Mouse (Mus musculus) adrenal gland (tissue): ENCODE results near the gene Plcd3.

Experiments used
- intact Hi-C: fragments of 180-260 bp; cut with DNase I; formaldehyde crosslinking; loops from one replicate; pipeline ENCODE4 v1.15.1; 2025

The Plcd3 gene

DNA sequence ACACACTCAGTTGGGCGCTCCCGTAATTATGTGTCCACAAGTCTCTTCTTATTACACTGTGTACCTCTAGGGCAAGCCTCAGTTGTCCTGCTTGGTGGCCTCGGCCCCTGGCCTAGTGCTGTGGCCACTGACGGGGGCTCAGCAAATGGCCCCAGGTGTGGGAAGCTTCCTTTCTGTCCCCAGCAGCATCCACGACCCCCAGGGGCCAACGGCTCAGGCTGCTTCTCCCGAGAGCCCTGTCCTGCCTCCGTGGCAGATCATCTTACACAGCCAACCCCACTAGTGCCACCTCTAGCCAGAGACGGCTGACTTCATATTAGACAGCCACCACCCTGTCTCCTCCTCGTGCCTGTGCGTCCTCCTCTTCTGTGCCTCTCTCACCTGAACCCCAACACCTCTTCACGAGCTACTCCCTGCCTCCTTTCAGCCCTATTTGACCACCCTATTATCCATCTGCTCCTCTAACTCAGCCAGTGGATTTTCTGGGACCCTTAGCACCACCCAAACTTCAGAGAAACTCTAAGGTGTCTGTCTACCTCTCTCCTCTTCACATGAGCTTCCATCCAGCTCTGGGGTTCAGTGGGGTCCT, 2.0 kb downstream of the Plcd3 start:
- intact Hi-C loops: no loop called here

DNA sequence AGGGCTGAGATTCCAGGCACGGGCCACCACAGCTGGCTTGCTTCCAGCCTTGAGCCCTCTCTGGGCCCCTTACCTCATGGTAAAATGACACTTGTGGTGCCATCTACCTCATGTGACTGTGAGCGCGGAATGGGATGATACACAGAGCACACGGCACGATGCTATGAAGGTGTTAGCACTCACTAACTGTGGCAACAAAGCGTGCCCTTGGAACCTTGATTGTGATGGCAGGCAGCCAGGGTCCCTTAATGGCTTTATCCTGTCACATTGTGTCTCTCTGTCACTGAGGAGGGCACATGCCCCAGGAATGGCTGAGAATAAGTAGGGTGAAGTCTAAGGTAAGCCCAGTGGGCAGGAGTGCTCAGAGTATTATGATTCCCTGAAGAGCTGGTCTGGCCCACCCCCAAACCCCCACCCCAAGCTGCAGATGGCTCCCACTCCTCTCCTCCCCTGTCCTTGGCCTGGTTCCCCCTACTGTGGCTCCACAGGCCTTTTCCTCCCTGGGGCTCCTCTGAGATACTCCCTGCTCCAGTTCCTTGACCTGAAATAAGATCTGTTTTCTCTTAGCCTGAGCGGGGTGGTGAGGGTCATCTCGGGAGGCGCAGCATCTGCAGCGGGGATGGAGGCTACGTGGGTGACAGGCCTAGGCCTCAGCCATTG, 2.8 kb downstream of the Plcd3 start:
- intact Hi-C loops: no loop called here

DNA sequence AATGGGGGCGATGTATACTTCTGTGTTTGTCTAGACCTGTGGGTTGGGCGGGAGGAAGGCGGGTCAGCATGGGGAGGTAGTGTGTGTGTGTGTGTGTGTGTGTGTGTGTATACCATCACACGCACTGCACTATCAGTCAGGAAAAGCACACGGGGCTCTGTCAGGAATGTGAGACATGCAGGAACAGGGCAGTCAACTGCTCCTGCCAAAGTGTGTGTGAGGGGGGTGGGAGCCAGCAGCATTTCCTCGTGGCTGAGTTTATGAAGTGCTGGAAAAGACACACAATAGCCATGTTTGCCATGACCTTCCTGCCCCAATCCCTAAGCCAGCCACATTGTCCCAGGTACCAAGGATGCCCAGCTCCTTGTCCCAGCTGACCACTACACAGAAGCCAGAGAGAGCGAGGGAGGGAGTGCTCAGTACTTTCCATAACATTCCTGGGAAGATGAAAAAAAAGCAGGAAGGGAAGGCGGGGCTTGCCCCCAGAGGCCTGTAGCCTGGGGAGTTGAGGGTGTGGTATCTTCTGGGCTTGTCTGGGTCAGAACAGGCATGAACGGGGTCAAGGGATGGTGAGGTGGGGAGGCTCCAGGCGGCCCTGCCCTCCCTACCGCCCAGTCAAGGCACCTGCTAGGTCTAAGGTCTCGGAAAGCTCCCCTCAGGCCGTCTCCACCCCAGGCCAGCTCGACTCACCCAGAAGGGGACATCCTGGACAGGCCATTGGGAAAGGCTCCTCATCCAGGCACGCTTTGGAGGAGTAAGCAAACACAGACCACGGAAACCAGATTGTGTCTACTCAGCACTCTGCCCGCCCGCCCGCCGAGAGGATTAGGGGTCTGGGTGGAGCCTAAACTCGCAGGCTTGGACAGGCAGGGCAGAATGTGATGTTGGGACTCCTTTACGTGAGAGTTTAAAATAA, 4.2 kb downstream of the Plcd3 start:
- intact Hi-C loops: no loop called here

DNA sequence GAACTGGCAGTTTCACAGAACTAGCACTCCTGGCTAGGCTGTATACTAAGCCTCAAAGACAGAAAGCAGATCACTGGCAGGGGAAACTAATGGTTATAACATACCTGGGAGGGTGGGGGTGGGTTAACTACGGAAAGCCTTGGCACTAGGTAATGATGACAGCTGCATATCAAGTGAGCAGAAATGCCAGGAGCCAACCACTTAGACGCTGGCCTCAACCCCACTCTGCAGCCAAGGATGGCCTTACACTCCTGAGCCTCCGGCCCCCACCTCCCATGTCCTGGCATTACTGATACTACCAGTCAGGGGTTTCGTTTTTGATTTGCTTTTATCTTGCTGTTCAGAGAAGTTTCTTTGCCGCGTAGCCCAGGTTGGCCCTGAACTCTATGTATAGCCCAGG, 5.7 kb downstream of the Plcd3 start:
- intact Hi-C loops: no loop called here

DNA sequence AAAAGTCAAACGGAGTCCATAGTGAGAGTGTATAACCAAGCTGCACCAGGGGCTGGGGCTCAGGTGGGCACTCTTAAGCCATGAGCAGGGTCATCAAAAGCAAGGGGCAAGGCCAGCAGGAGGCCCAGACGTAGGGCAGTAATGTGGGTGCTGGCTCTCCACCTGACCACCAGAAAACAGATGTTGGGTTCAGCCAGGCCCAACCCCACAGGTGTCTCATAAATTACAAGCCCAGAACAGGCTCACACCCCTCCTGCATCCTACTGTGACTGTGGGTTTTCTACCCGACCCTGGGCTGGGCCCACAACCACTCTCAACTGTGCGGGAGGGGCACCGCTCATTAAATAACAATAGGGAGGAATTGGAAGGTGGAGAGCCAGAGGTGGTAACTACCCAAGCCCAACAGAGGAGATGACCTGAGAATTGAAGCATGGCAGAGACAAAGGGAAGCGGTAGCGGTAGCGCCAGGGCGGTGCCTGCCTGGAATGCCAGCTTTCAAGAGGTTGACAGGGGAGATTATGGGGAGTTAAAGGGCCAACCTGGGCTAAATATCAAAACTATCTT, 6.3 kb downstream of the Plcd3 start:
- intact Hi-C loops: no loop called here

DNA sequence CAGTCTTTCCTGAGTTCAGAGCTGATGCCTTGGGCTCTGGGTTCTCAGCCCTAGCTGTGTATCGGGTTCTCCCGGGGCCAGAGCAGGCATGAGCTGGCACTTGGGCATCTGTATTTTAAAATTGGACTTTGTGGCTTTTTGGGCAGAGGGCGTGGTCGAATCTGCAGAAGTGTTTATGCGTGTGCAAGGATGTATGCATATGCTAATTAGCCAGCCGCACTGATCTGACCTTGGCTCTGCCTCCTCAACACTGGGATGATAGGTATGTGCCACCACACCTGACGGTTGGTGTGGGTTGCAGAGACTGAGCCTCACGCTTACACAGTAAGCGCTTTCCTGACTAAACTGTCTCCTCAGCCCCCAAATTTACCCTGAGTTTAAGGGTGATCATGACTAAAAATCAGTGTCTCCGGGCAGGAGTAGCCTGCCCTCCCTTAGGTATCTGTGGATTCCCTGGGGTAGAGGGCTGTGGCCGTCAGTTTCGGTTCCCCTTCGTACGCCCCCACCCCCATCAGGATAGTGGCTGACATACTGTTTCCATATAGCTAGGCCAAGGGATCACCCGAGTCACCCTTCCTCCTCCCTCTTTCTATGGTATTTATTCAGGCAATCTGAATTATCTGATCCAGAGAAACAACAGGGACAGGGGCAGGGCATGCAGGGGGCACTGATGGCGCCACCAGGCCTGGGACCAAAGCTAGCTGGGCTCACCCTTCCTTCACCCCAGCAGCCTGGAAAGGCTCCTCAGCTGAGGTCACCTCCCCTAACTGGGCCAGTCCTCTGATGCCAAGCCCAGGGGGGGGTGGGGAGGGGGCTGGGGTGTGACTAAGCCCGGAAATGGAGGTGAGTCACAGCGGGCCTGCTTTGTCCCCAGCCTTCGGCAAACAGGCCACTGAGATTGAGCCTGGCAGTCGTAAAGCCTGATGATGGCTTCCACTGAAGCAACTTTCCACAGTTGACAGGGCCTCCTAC, 7.3 kb downstream of the Plcd3 start:
- intact Hi-C loops: no loop called here

DNA sequence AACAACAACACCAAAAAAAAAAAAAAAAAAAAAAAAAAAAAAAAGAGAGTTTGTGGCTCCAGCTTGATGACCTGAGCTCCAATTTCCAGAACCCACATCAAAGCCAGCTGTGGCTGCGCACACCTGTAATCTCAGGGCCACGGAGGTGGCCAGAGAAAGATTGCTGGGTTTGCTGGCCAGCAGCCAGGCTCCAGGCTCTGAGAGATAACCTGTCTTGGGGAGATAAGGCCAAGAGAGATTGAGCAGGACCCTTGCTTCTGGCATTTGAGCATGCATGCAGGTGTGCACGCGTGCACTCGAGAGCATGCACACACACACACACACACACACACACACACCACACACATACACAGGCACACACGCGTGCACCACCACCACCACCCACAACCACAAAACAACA, 8.2 kb downstream of the Plcd3 start:
- intact Hi-C loops: no loop called here

DNA sequence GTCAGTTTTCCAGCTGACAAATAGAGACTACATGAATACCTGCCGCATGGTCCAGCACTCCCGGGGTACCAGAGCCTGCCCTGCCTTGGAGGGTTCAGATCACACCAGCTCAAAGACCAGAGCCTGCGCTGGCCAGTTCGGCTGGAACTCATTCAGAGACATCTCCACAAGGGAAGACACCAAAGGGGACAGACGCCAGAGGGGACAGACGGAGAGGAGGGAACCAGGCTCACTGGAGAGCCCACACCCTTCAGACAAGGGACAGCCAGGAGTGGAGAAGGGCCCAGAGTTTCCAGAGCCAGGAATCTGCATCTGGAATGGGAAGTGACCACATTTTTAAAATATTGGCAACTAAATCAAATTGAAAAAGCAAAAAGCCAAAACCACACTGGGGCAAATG, 19.8 kb downstream of the Plcd3 start:
- intact Hi-C loops: no loop called here

DNA sequence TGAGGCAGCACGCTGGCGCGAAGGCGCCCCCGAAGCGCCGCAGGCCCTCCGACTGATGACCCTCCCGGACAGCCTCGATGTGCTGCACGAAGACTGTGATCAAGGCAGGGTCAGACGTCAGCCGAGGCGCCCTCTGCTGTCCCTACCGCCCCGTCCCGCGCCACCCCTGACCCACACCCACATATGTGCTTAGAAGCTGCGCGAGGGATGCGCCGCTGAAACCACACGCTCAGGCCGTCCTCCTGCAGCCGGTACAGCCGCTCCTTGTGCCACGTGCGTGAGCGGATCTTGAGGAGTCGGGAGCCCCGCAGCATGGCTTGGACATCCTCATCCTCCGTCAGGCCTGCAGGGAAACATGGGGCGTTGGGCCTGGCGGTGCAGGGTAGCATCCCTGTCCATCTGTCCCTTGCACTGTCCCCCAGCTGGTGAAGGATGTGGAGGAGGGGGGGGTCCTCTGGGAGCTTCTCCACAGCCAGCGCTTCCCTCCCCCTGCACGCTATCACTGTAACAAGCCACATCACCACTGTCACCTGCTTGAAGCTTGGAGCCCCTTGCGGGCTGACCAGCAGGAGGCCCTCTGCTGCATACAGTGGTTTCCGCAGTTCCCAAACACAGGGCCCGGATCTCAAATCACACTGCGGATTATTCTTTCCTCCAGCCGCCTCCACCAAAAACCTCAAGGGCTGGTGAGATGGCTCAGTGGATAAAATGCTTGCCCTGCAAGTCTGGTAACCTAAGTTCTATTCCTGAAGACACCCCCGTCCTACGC, 21.0 kb downstream of the Plcd3 start:
- intact Hi-C loops: no loop called here

DNA sequence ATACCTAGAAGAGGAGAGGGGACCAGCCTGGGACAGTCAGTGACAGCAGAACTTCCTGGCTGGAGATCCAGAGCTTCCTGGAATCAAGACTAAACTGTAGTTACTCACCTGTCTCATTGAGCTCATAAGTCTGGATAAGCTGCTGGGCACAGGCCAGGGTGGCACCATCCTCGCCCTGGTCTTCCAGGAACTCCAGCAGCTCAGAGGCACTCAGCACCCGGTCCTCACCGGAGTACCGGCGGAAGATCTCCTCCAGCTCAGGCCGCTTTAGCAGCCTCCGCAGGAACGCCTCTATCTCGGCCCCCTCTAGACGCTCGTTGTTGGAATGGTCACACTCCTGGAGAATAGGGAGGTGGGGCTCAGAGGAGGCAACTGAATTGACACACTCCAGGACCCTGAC, 23.3 kb downstream of the Plcd3 start:
- intact Hi-C loops: no loop called here

DNA sequence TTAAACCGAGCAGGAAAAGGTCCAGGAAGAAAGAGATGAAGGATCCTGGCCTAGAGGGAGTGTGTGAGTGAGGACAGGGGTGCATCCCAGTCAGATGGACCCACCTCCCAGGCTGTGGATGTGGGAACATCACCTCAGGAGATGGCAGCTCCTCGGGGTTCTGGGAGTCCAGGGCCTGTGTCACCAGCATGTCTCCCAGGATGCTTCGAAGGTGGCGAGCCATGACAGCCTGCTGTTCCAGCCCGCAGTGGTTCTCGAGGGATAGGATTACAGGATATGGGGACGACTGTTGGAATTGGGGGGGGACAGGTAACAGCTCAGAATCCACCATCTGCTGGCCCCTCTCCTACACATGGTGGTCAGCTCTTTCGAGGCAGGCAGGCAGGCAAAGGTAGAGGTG, 24.9 kb downstream of the Plcd3 start:
- intact Hi-C loops: no loop called here

DNA sequence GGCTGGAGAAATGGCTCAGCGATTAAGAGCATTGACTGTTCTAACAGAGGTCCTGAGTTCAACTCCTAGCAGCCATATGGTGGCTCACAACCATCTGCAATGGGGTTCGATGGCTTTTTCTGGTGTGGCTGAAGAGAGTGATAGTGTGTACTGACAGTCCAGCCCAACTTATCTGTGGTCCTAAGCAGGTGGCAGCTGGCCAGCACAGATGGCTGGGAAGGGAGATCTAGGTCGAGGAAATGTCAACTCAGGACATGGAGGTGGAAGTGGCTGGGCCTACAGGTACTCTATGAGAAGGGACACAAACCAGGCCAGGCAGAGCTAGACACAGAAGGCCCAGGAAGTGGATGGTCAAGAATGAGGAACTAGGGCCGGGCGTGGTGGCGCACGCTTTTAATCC, 25.4 kb downstream of the Plcd3 start:
- intact Hi-C loops: no loop called here

DNA sequence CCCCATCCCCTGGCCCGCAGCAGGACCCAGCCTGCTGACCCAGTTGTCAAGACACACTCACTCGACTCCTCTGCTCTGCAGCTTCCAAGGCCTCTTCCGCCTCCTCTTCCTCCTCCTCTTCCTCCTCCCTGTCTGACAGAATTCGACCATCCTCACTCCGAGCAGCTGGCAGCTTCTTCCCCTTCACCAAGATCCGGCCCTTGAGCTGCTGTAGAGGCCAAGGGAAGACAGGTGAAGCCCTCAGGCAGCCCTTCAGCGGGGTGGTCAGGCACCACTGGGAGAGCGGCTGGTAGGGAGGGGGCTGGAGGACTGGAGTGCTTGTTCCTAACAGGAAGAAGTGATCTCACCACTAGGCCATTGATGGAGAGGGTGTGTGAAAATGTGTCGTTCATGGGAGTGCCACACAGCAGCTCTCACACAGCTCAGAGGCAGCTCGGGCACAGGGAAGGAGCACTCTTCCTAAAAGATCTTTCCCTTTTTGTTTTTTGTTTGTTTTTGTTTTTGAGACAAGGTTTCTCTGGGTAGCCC, 26.6 kb downstream of the Plcd3 start:
- intact Hi-C loops: no loop called here

DNA sequence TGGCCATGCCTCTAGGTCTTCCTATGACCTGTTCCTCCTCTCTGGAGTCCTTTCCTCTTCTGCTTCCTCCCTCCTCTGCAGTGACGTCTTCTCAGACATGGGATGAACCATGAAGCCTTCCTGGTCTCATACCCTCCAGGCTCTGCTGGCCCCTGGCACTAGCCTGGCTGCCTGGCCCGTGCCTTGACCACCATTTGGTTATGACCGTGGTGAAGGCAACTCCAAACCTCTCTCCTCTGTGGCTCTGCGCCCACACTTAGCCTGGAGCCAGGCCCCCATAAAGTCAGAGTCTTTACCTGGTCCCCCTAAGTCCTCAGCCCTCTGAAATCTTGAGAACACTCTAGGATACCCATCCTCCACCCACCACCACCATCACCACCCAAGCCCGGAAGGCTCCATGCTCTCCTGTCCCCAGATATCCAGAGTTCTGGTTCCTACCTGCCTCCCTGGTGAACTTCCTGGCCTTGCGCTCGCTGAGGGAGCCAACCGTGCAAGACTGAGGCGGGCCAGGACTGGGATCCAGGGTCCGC, 27.3 kb downstream of the Plcd3 start:
- intact Hi-C loops: no loop called here

DNA sequence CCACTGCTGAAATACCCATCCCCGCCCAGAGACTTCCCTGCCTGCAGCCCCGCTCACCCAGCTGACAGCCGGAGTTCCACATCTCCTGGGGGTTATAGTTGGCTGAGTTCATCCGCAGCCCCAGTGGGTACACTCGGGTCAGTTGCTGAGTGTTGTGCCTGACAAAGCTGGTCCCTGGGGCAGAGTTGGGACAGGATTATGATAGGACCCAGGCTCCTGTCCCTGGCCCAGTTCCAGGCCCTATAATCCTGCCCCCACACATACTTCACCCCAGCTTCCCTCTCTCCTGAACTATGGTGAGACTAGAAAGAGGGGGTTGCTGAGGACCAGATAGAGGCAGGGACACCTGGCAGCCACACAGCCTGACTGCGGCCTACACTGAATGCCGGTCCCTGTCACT, 27.8 kb downstream of the Plcd3 start:
- intact Hi-C loops: no loop called here

DNA sequence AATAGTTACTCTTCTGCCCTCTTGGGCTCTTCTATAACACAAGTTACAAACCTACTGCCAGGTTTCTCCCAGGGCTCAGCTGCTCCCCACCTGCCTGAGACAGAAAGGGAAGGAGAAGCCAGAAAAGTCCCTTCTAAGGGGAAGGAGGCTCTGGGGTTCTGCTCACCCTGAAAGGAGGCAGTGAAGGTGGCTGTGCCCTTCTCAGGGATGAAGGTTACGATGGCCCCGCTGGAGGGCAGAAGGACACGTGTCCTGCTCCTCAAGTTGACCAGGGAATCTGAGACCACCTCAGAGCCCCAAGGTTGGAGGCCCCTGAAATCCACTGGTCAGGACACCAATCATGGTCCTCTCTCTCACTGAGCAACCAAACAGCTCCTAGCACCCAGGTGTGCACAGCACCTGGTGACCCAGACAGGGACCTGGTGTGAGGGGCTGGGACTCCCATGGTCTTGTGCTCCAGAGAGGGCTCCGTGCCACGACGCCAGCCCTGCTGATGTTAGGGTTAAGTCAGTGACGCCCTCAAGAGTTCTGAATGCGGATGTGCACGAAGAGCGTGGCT, 31.1 kb downstream of the Plcd3 start:
- intact Hi-C loops: no loop called here

DNA sequence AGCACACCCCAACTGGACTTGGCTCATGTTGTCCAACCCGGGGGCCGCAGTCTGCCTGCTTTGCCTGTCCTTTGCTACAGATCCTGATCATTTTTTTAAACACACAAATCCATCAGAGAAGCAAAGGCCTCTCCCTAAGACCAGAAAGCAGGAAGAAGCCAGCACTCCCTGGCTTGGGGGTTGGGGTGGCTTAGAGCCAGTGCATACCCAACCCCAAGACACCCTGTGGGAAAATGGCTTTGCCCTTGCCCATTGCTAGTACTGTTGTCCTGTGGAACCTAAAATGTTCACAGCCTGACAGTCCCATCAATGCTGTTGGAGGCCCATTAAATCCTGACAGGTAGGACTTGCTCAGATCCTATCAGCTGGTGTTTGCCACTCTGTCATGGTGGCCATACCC, 31.7 kb downstream of the Plcd3 start:
- intact Hi-C loops: no loop called here

DNA sequence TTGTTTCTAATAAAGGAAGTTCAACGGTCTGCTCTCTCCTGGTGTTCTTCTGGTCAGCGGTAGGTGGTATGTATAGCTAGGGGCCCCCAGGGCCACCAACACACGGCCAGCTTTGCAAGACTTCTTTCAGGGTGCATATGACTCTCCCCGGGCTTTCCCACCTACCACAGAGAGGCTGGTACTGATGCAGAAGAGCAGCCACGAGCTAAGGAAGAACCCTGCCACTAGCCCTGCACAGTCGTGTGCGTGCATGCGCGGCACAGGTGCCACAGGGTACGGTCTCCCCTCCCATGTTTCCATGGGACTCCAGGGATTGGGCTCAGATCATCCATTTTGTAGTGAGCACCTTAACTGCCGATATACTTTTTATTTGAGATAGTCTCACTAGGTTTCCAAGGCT, 32.6 kb downstream of the Plcd3 start:
- intact Hi-C loops: no loop called here

DNA sequence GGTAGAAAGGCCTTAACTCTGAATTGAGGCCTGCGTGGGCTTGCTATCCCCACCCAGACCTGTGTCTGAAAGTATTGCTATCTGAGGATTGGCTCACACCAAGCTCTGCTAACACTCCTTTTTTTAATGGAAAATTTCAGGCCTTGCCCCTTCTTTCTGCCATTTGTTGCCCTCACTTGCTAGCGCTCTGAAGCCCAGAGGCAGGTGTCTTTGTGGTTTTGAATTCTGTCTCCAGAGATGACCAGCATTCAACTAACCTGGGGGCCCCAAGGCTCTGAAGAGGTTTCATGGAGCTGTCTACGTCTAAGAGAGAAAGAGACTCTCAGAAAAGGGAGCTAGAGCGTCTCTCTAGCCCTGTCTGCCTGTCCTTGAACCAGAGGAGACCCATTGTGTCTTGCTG, 33.2 kb downstream of the Plcd3 start:
- intact Hi-C loops: no loop called here
